Mouse (Mus musculus): ENCODE measurements around the gene A930033H14Rik. TPM values are rescaled to one million over a fixed set of nuclear protein-coding genes. Genes with fewer than 3 reads are reported as not detected.

The A930033H14Rik gene
- polyA plus RNA-seq, 1 experiment from 2014 or later = 6.8 TPM

DNA sequence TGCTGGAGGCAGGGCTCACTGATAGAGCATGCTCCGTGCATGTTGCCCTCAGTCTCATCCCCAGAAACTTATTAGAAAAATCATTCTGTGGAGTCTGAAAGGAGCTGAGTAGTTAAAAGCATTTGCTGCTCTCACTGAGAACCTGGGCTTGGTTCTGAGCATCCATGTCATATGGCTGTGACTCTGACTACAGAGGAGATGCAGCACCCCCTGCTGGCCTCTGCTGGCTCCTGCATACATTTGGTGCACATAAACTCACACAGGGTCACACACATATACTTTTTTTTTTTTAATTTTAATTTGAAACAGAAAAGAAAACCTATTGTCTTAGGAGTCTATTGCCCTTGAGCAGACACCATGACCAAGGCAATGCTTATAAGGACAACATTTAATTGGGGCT, 33.6 kb downstream of the A930033H14Rik start:
- DNase-seq (ENCODE audit: low read depth, low spot score) (no peak), ATAC-seq (no peak)
- no peaks in the 10 kb centered on the region for H3K27me3 ChIP-seq
- peak; percentile 28 for TF ChIP-seq CTCF (IDR thresholded peaks at IDR 0.05)
- CTCF ChIA-PET = interaction anchor here (1.3 kb wide), 1 partner anchor 11 kb away, joined by 3 read pairs; no protein-coding TSS in a partner anchor
- POLR2A ChIA-PET = no interaction called here
- in situ Hi-C loops (cut with MboI; ENCODE audit: low pct_unique_long_range_greater_than_20kb) = no loop called here

DNA sequence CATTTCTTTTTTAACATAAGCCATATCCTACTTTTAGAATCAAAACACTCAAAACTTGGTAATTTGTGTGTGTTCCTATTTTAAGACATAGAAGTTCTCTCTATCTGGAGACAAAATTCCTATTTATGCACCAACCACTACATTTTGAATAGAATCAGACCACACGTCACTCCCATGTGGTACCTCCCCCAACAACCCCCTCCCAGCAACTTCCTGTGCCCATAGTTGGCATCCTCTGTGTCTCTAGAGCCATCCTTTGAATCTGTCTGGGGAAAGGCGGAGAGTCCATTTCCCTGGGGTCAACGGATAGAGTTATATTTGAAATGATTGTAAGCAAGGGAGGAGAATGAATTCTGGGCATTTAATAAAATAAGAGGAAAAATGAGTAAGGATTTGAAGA, 36.8 kb downstream of the A930033H14Rik start:
- H3K27me3 ChIP-seq = no peaks in the 10 kb centered on the region

DNA sequence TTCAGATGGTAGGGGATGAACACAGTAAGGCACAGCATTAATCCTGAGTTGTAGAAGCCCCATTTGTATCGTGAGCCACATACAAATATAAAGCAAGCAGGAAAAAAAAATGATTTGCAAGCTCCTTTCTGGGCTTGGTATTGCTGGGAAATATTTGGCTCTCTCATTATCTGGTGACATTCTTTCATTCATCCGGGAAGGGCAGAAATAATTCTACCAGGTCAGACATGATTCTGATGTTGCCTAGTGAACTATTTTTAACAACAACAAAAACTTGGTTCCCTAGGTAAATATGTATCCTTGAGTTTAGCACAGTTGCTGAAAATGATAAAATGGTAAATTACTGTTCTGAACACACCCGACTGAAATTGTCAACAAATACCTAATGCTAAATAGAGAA, 40.5 kb downstream of the A930033H14Rik start:
- ATAC-seq = no peak
- in situ Hi-C loops (cut with MboI; ENCODE audit: low pct_unique_long_range_greater_than_20kb) = no loop called here
- POLR2A ChIA-PET = no interaction called here
- CTCF ChIA-PET = interaction anchor here (0.9 kb wide), 1 partner anchor 10 kb away, joined by 3 read pairs; no protein-coding TSS in a partner anchor
- TF ChIP-seq CTCF (IDR thresholded peaks at IDR 0.05) = no peak
- no peak for DNase-seq (ENCODE audit: low read depth, low spot score)
- H3K27me3 ChIP-seq = no peaks in the 10 kb centered on the region

More for the DNA sequence above, 36.8 kb downstream of the A930033H14Rik start:
- ATAC-seq = no peak
- ChIA-PET POLR2A (no interaction called here), CTCF (no interaction called here)
- TF ChIP-seq CTCF (IDR thresholded peaks at IDR 0.05) = no peak
- in situ Hi-C loops (cut with MboI; ENCODE audit: low pct_unique_long_range_greater_than_20kb) = no loop called here
- DNase-seq (ENCODE audit: low read depth, low spot score) = no peak

- in situ Hi-C loops (cut with MboI; ENCODE audit: low pct_unique_long_range_greater_than_20kb) = no loop called here
- ChIA-PET CTCF (interaction anchor here (1.0 to 1.1 kb wide), 2 partner anchors 16 to 140 kb away, joined by 4 read pairs; no protein-coding TSS in a partner anchor), POLR2A (interaction anchor here (0.8 kb wide), 1 partner anchor 159 kb away, joined by 3 read pairs; no protein-coding TSS in a partner anchor)
- no peak for TF ChIP-seq CTCF (IDR thresholded peaks at IDR 0.05)
- DNase-seq (ENCODE audit: low read depth, low spot score) = no peak
- no peaks in the 10 kb centered on the region for H3K27me3 ChIP-seq
- no peak for ATAC-seq
Measured at GRCm38 (mm10) chr10:69166514-69166913, 46.4 kb downstream of the A930033H14Rik start.

GRCm38 (mm10) chr10:69165847-69166246, 47.1 kb downstream of the A930033H14Rik start:
- TF ChIP-seq CTCF (IDR thresholded peaks at IDR 0.05) = no peak
- peak; percentile 22 for DNase-seq (ENCODE audit: low read depth, low spot score)
- ChIA-PET CTCF (interaction anchor here (0.7 to 1.1 kb wide), 3 partner anchors 16 to 141 kb away, joined by 3 to 4 read pairs (median 4); no protein-coding TSS in a partner anchor), POLR2A (interaction anchor here (0.9 kb wide), 1 partner anchor 12 kb away, joined by 3 read pairs; no protein-coding TSS in a partner anchor)
- ATAC-seq = no peak
- in situ Hi-C loops (cut with MboI; ENCODE audit: low pct_unique_long_range_greater_than_20kb) = no loop called here
- H3K27me3 ChIP-seq = no peaks in the 10 kb centered on the region

- no peak for ATAC-seq
- no peak for DNase-seq (ENCODE audit: low read depth, low spot score)
- in situ Hi-C loops (cut with MboI; ENCODE audit: low pct_unique_long_range_greater_than_20kb) = no loop called here
- POLR2A ChIA-PET = interaction anchor here (0.9 kb wide), 1 partner anchor 13 kb away, joined by 3 read pairs; no protein-coding TSS in a partner anchor
- H3K27me3 ChIP-seq = no peaks in the 10 kb centered on the region
- TF ChIP-seq CTCF (IDR thresholded peaks at IDR 0.05) = peak; percentile 74
- CTCF ChIA-PET = interaction anchor here (0.7 kb wide), 1 partner anchor 20 kb away, joined by 3 read pairs; no protein-coding TSS in a partner anchor
Measured at GRCm38 (mm10) chr10:69165125-69165524, 47.8 kb downstream of the A930033H14Rik start.

- ATAC-seq (no peak), DNase-seq (ENCODE audit: low read depth, low spot score) (no peak)
- no peak for TF ChIP-seq CTCF (IDR thresholded peaks at IDR 0.05)
- in situ Hi-C loops (cut with MboI; ENCODE audit: low pct_unique_long_range_greater_than_20kb) = no loop called here
- CTCF ChIA-PET = no interaction called here
- POLR2A ChIA-PET = no interaction called here
- H3K27me3 ChIP-seq = no peaks in the 10 kb centered on the region
Measured at GRCm38 (mm10) chr10:69163216-69163615, 49.7 kb downstream of the A930033H14Rik start.

DNA sequence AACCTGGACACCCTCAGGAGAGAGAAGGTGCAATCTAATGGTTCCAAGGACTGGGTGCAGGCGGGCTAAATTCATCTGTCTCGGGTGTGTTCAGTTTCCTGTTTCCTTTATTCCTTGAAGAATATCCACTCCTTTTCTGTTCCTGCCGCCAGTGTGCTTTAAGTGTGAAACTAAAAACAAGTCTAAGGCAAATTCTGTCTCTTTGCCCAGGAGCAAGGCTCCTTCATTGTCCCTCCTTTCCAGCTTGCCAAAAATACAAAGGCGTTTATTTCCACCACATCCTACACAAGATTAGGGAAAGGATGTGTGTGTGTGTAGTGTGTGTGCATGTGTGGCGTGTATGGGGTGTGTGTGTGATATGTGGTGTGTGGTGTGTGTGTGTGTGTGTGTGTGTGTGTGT, 50.3 kb downstream of the A930033H14Rik start:
- in situ Hi-C loops (cut with MboI; ENCODE audit: low pct_unique_long_range_greater_than_20kb) = no loop called here
- no peaks in the 10 kb centered on the region for H3K27me3 ChIP-seq
- no peak for TF ChIP-seq CTCF (IDR thresholded peaks at IDR 0.05)
- ChIA-PET POLR2A (no interaction called here), CTCF (interaction anchor here (1.3 kb wide), 1 partner anchor 25 kb away, joined by 3 read pairs; no protein-coding TSS in a partner anchor)
- DNase-seq (ENCODE audit: low read depth, low spot score) (no peak), ATAC-seq (no peak)

DNA sequence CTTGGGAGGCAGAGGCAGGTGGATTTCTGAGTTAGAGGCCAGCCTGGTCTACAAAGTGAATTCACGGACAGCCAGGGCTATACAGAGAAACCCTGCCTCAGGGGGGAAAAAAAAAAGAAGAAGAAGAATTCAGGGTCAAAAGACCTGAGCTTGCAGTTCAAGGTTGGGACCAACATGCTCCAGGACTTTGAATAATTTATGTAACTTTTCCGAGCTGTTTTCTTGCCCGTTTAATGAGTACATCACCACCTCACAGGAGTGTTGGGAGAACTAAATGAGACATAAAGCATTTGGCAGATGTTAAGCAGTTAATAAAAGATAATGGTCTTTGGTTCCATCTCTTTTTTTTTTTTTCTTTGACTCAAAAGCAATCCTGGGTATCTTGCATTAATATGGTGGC, 51.4 kb downstream of the A930033H14Rik start:
- no peak for TF ChIP-seq CTCF (IDR thresholded peaks at IDR 0.05)
- POLR2A ChIA-PET = no interaction called here
- H3K27me3 ChIP-seq = no peaks in the 10 kb centered on the region
- in situ Hi-C loops (cut with MboI; ENCODE audit: low pct_unique_long_range_greater_than_20kb) = no loop called here
- CTCF ChIA-PET = interaction anchor here (1.3 kb wide), 1 partner anchor 26 kb away, joined by 3 read pairs; no protein-coding TSS in a partner anchor
- DNase-seq (ENCODE audit: low read depth, low spot score) (no peak), ATAC-seq (no peak)

- ATAC-seq (no peak), DNase-seq (ENCODE audit: low read depth, low spot score) (no peak)
- ChIA-PET POLR2A (interaction anchor here (0.5 kb wide), 1 partner anchor 13 kb away, joined by 3 read pairs; no protein-coding TSS in a partner anchor), CTCF (no interaction called here)
- no peak for TF ChIP-seq CTCF (IDR thresholded peaks at IDR 0.05)
- no peaks in the 10 kb centered on the region for H3K27me3 ChIP-seq
- in situ Hi-C loops (cut with MboI; ENCODE audit: low pct_unique_long_range_greater_than_20kb) = no loop called here
Measured at GRCm38 (mm10) chr10:69160877-69161276, 52.0 kb downstream of the A930033H14Rik start.

Other genes with a start within 250 kb of the A930033H14Rik start
- gene Rhobtb1, start 61.7 kb downstream of the A930033H14Rik start, polyA plus RNA-seq (2021) = 6.2 TPM
- gene Cdk1, start 139.8 kb upstream of the A930033H14Rik start, polyA plus RNA-seq (2021) = 221 TPM
- gene Ank3, start 185.7 kb upstream of the A930033H14Rik start, polyA plus RNA-seq (2021) = 83.2 TPM